Mouse (Mus musculus): ENCODE data around the gene Hormad2. TPM values are rescaled to one million over a fixed set of nuclear protein-coding genes. Genes with fewer than 3 reads are reported as not detected.

The Hormad2 gene
- not detected in 2 replicates for total RNA-seq (2012; rRNA removed)
- not detected in 2 replicates for total RNA-seq (2014; rRNA removed)
- not detected in 2 replicates for polyA plus RNA-seq (2012; ENCODE audit: insufficient read length, low read depth)

- Histone ChIP-seq H3K79me2 (replicated peaks; ENCODE audit: control insufficient read depth, extremely low read depth, insufficient read depth, poor library complexity, severe bottlenecking) (no peaks in the 10 kb centered on the region), H3K36me3 (replicated peaks in 1 of 2; ENCODE audit: control insufficient read depth in 1 of 2, insufficient read depth in 1 of 2, low read length in 1 of 2) (no peaks in the 10 kb centered on the region), H3K9ac (ENCODE audit: insufficient read depth, low read depth) (no peak within 1 kb of the TSS), H3K27me3 (replicated peaks) (no peaks in the 10 kb centered on the region), H3K4me3 (replicated peaks in 1 of 3; ENCODE audit: low read depth in 2 of 3, low read length in 2 of 3, poor library complexity in 1 of 3) (no peak within 1 kb of the TSS), H3K27ac (ENCODE audit: insufficient read depth, low read depth) (no peak within 1 kb of the TSS), H3K4me1 (ENCODE audit: control insufficient read depth in 1 of 2, insufficient read depth in 2 of 2) (peaks cover 7 to 24% of the 10 kb centered on the region in 2 experiments; a peak in 3 of 4 replicates), H3K9me3 (replicated peaks; ENCODE audit: low read length) (no peaks in the 10 kb centered on the region), H3K4me2 (ENCODE audit: insufficient read depth, low read depth, poor library complexity, severe bottlenecking) (no peak within 1 kb of the TSS)
- TF ChIP-seq TCF12 (IDR thresholded peaks at IDR 0.05; ENCODE audit: low read depth, low read length) (no peak), MAFK (IDR thresholded peaks at IDR 0.05; ENCODE audit: insufficient replicate concordance, low read length) (no peak), ZNF384 (IDR thresholded peaks at IDR 0.05; ENCODE audit: low read depth, low read length) (no peak), NELFE (IDR thresholded peaks at IDR 0.05; ENCODE audit: low read depth, low read length) (no peak), ETS1 (conservative IDR thresholded peaks at IDR 0.05; ENCODE audit: low read depth, low read length) (no peak), HCFC1 (IDR thresholded peaks at IDR 0.05; ENCODE audit: low read depth, low read length) (no peak)
- dilution Hi-C loops (cut with MboI; ENCODE audit: extremely low pct_ligation_motif_present, extremely low pct_unique_long_range_greater_than_20kb, low sequenced_read_pairs) = no loop called here
- DNase-seq (ENCODE audit: extremely low read depth) = no peak
- in situ Hi-C loops (cut with MboI; ENCODE audit: low pct_ligation_motif_present, low pct_unique_long_range_greater_than_20kb, low sequenced_read_pairs) = loop anchor here (25.0 kb wide), 1 partner anchor 396 kb away; the partner anchor contains the start of gene Nf2
Observed at GRCm38 (mm10) chr11:4440978-4441377, at the start of gene Hormad2. Gene Hormad2 (minus strand): TSS chr11:4441105.

- in situ Hi-C loops (cut with MboI; ENCODE audit: low pct_ligation_motif_present, low pct_unique_long_range_greater_than_20kb, low sequenced_read_pairs) (no loop called here), dilution Hi-C loops (cut with MboI; ENCODE audit: extremely low pct_ligation_motif_present, extremely low pct_unique_long_range_greater_than_20kb, low sequenced_read_pairs) (no loop called here)
- H3K4me1 ChIP-seq (ENCODE audit: control insufficient read depth in 1 of 2, insufficient read depth in 2 of 2) = peaks cover 18 to 38% of the 10 kb centered on the region in 2 experiments
Observed at GRCm38 (mm10) chr11:4489207-4489606, 48.3 kb upstream of the Hormad2 start.

More at GRCm38 (mm10) chr11:4489207-4489606, 48.3 kb upstream of the Hormad2 start:
- Histone ChIP-seq H3K4me3 (replicated peaks in 1 of 3; ENCODE audit: low read depth in 2 of 3, low read length in 2 of 3, poor library complexity in 1 of 3) (peak overlapping the region in 1 of 3 experiments; percentile 7), H3K4me2 (ENCODE audit: insufficient read depth, low read depth, poor library complexity, severe bottlenecking) (peak overlapping the region; percentile 14; the same call in 1 of the 2 replicates), H3K9ac (ENCODE audit: insufficient read depth, low read depth) (peak overlapping the region; percentile 17; the same call in 1 of the 2 replicates), H3K27me3 (replicated peaks) (no peaks in the 10 kb centered on the region), H3K79me2 (replicated peaks; ENCODE audit: control insufficient read depth, extremely low read depth, insufficient read depth, poor library complexity, severe bottlenecking) (no peaks in the 10 kb centered on the region), H3K27ac (ENCODE audit: insufficient read depth, low read depth) (peak overlapping the region; percentile 85), H3K9me3 (replicated peaks; ENCODE audit: low read length) (no peaks in the 10 kb centered on the region), H3K36me3 (replicated peaks in 1 of 2; ENCODE audit: control insufficient read depth in 1 of 2, insufficient read depth in 1 of 2, low read length in 1 of 2) (peaks cover 68 to 91% of the 10 kb centered on the region in 2 experiments)
- DNase-seq (ENCODE audit: extremely low read depth) = peak; percentile 57
- TF ChIP-seq USF1 (IDR thresholded peaks at IDR 0.05; ENCODE audit: low read depth, low read length) (no peak), CHD1 (IDR thresholded peaks at IDR 0.05; ENCODE audit: low read depth, low read length) (peak; percentile 88; the same call in 1 of the 2 replicates), KAT2A (IDR thresholded peaks at IDR 0.05; ENCODE audit: insufficient replicate concordance, low read length) (no peak), MAFK (IDR thresholded peaks at IDR 0.05; ENCODE audit: insufficient replicate concordance, low read length) (no peak), POLR2AphosphoS2 (IDR thresholded peaks at IDR 0.05; ENCODE audit: low read depth, low read length) (no peak), E2F4 (IDR thresholded peaks at IDR 0.05; ENCODE audit: insufficient replicate concordance, low read depth, low read length) (no peak), IRF4 (IDR thresholded peaks at IDR 0.05; ENCODE audit: low read depth, low read length) (no peak), PAX5 (IDR thresholded peaks at IDR 0.05; ENCODE audit: low read length) (no peak), ZMIZ1 (IDR thresholded peaks at IDR 0.05; ENCODE audit: low read depth, low read length) (no peak), NELFE (IDR thresholded peaks at IDR 0.05; ENCODE audit: low read depth, low read length) (no peak), GABPA (IDR thresholded peaks at IDR 0.05; ENCODE audit: insufficient replicate concordance, low read depth, low read length) (no peak), RCOR1 (conservative IDR thresholded peaks at IDR 0.05; ENCODE audit: low read depth, low read length) (peak; percentile 4; the same call in 1 of the 2 replicates), HCFC1 (IDR thresholded peaks at IDR 0.05; ENCODE audit: low read depth, low read length) (peak; percentile 18; the same call in 1 of the 2 replicates), ETS1 (conservative IDR thresholded peaks at IDR 0.05; ENCODE audit: low read depth, low read length) (peak; percentile 13), SMC3 (IDR thresholded peaks at IDR 0.05; ENCODE audit: low read depth, low read length) (peak; percentile 8; the same call in 1 of the 2 replicates), ZKSCAN1 (IDR thresholded peaks at IDR 0.05; ENCODE audit: borderline replicate concordance, low read depth, low read length) (no peak), CHD2 (IDR thresholded peaks at IDR 0.05; ENCODE audit: low read length) (no peak; the same call in 1 of the 2 replicates), SIN3A (IDR thresholded peaks at IDR 0.05; ENCODE audit: low read length) (peak; percentile 45; the same call in 1 of the 2 replicates), MEF2A (IDR thresholded peaks at IDR 0.05; ENCODE audit: borderline replicate concordance, low read depth, low read length) (peak; percentile 1; the same call in 1 of the 2 replicates), TBP (conservative IDR thresholded peaks at IDR 0.05; ENCODE audit: low read depth, low read length) (no peak)

All from CH12.LX (cell line).